Comparison of ENCODE assay signal across 25 mouse cellular contexts in the genomic region with DNA sequence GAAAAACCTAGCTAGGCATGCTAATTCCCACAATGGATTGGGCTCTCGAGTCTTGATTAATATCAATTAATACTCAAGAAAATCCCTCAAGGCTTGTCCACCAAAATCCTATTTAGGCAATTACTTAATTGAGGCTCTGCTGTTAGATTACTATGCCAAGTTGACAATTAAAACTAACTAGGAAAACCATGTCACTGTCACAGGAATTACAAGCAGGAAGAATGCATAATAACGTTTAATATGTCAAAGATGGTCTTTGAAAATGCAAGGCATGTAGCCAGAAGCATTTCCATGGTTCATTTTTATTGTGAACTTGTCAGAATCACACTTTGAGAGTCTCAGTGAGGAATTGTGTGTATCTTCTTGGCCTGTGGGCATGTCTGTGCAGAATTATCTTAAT.
DNase-seq lines count a peak whose midpoint lies in the region; ATAC-seq and TF ChIP-seq lines count a peak whose summit lies in the region.
"Had no signal": no experiment of that assay in that cellular context is flagged by ENCODE, and none has a peak within 500 bp of the region (broad histone marks: within the 10 kb centered on the region; RNA-seq: fewer than 3 reads in every experiment).

No protein-coding gene starts in this region.

- no peak for TF ChIP-seq CTCF in brain, embryonic 14.5 days (IDR thresholded peaks at IDR 0.05; ENCODE audit: borderline replicate concordance, extremely low read depth, insufficient read depth, insufficient read length)

- H3K4me3 ChIP-seq in midbrain, embryonic 14.5 days (replicated peaks; ENCODE audit: low read depth, low read length) = no peak overlapping the region
- H3K4me3 ChIP-seq in midbrain, embryonic 11.5 days (ENCODE audit: low read depth, low read length) = no peak overlapping the region
- H3K4me3 ChIP-seq: embryonic facial prominence, embryonic 13.5 days; embryonic facial prominence, embryonic 15.5 days; erythroblast, embryonic 14.5 days; forebrain, embryonic 10.5 days; forebrain, embryonic 12.5 days had no signal

- peak; percentile 13 for DNase-seq in midbrain, embryonic 14.5 days
- no peak for DNase-seq in midbrain, embryonic 11.5 days (ENCODE audit: low spot score, missing footprints)
- DNase-seq in retina, postnatal 1 day = peak; percentile 67
- DNase-seq in retina, embryonic 14.5 days (ENCODE audit: low spot score) = no peak
- peak; percentile 31 for DNase-seq in brain, embryonic 14.5 days (ENCODE audit: low read depth)
- DNase-seq in urinary bladder, postnatal 14 days (ENCODE audit: low spot score) = no peak
- DNase-seq: adrenal gland, adult 8-10 months; adrenal gland, postnatal 14 days; adrenal gland, postnatal 36 days; cerebellum, adult 11 months; cerebellum, adult 18-20 months; cerebellum, adult 8-10 months; cerebellum, adult 9-11 months; cerebellum, postnatal 14 days; cerebellum, postnatal 36 days; embryo, embryonic 11 days had no signal

- H3K36me3 ChIP-seq in midbrain, embryonic 14.5 days (ENCODE audit: control insufficient read depth, insufficient read depth, low read length) = no peaks in the 10 kb centered on the region
- H3K36me3 ChIP-seq in midbrain, embryonic 11.5 days (ENCODE audit: control insufficient read depth, insufficient read depth, low read length) = no peaks in the 10 kb centered on the region
- H3K36me3 ChIP-seq: embryonic facial prominence, embryonic 13.5 days; embryonic facial prominence, embryonic 15.5 days; forebrain, embryonic 10.5 days; forebrain, embryonic 12.5 days had no signal

- H3K27me3 ChIP-seq in midbrain, embryonic 14.5 days (ENCODE audit: control insufficient read depth, insufficient read depth, low read length) = no peaks in the 10 kb centered on the region
- no peaks in the 10 kb centered on the region for H3K27me3 ChIP-seq in midbrain, embryonic 11.5 days (ENCODE audit: control insufficient read depth, insufficient read depth, low read length)
- H3K27me3 ChIP-seq: embryonic facial prominence, embryonic 13.5 days; embryonic facial prominence, embryonic 15.5 days; forebrain, embryonic 12.5 days had no signal

- no peak overlapping the region for H3K9ac ChIP-seq in midbrain, embryonic 14.5 days (replicated peaks; ENCODE audit: low read length)
- H3K9ac ChIP-seq in midbrain, embryonic 11.5 days (ENCODE audit: low read length) = no peak overlapping the region
- H3K9ac ChIP-seq: embryonic facial prominence, embryonic 13.5 days; embryonic facial prominence, embryonic 15.5 days; forebrain, embryonic 12.5 days had no signal

- H3K4me1 ChIP-seq in midbrain, embryonic 14.5 days (ENCODE audit: control insufficient read depth, insufficient read depth, low read length) = peaks cover 7% of the 10 kb centered on the region; the same call in 1 of the 2 replicates
- no peaks in the 10 kb centered on the region for H3K4me1 ChIP-seq in midbrain, embryonic 11.5 days (ENCODE audit: control insufficient read depth, insufficient read depth, low read length)
- H3K4me1 ChIP-seq: embryonic facial prominence, embryonic 13.5 days; embryonic facial prominence, embryonic 15.5 days had no signal

- H3K9me3 ChIP-seq in midbrain, embryonic 14.5 days (ENCODE audit: control insufficient read depth, low read length) = no peaks in the 10 kb centered on the region
- H3K9me3 ChIP-seq in midbrain, embryonic 11.5 days (ENCODE audit: control insufficient read depth, low read length) = no peaks in the 10 kb centered on the region
- H3K9me3 ChIP-seq: embryonic facial prominence, embryonic 13.5 days; embryonic facial prominence, embryonic 15.5 days; forebrain, embryonic 10.5 days; forebrain, embryonic 12.5 days had no signal

- no peak overlapping the region for H3K27ac ChIP-seq in midbrain, embryonic 14.5 days (replicated peaks; ENCODE audit: low read depth, low read length)
- H3K27ac ChIP-seq in midbrain, embryonic 11.5 days (ENCODE audit: low read depth, low read length) = no peak overlapping the region
- H3K27ac ChIP-seq: embryonic facial prominence, embryonic 13.5 days; embryonic facial prominence, embryonic 15.5 days; forebrain, embryonic 10.5 days; forebrain, embryonic 12.5 days had no signal

- H3K4me2 ChIP-seq in midbrain, embryonic 14.5 days (ENCODE audit: low read length) = no peak overlapping the region
- H3K4me2 ChIP-seq in midbrain, embryonic 11.5 days = no peak overlapping the region
- H3K4me2 ChIP-seq: embryonic facial prominence, embryonic 13.5 days; embryonic facial prominence, embryonic 15.5 days; forebrain, embryonic 12.5 days had no signal

- WGBS in midbrain, embryonic 14.5 days = 40% methylated on average over 2 of the region's 2 CpGs
- WGBS in midbrain, embryonic 11.5 days = 78% methylated on average over 2 of the region's 2 CpGs

- no peak for TF ChIP-seq POLR2A in brain, embryonic 14.5 days (IDR thresholded peaks at IDR 0.05; ENCODE audit: borderline replicate concordance, extremely low read depth, insufficient read depth, insufficient read length, poor library complexity, severe bottlenecking)

- no peak for ATAC-seq in midbrain, embryonic 14.5 days (ENCODE audit: low FRiP score, low TSS enrichment)
- no peak for ATAC-seq in midbrain, embryonic 11.5 days (ENCODE audit: low FRiP score)
- ATAC-seq: activated CD4-positive, CD25-positive, alpha-beta regulatory T cell, adult 4 months; forebrain, embryonic 14.5 days; forebrain, embryonic 16.5 days; Patski had no signal

Comparison
In these comparisons a context has a peak if more than half of its experiments do, and no peak if none do; other contexts are left out.
1. DNase-seq: peak in midbrain, embryonic 14.5 days (single experiment), retina, postnatal 1 day (single experiment) and brain, embryonic 14.5 days (single experiment); none in midbrain, embryonic 11.5 days (single experiment), retina, embryonic 14.5 days (single experiment) and urinary bladder, postnatal 14 days (single experiment).